Mouse (Mus musculus): ENCODE results near the gene Gm14781. TPM values are rescaled to one million over a fixed set of nuclear protein-coding genes. Genes with fewer than 3 reads are reported as not detected.
"Not testable (repeated sequence)": the region's sequence is repeated elsewhere in the genome, so short reads cannot be mapped to it uniquely, and the experiment has no call there.

Gm14781 gene
- not detected for total RNA-seq (2021)
- long read RNA-seq, experiment 1, result 0 reads
- long read RNA-seq, experiment 2, result 0 reads

DNA sequence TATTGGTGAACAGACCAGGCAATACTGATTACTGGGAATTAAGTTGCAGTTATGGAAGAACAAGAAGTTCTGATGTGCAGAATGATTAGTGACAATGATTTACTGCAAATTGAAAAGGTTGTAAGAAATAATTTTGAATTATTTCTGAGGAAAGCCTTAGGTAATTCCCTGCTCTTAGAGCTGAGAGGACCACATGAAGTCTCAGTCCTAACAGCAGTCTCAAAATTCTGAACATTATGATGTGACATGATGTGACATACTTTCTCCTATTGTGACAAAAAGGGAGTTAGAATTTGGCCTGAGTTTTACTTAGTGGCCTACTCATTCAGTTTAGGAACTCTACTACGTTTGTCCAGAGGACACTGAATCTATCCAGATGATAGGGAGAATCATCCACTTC is at the start of gene Gm14781:
Gene Gm14781, plus strand, starts transcription at position 301 of the 400 bp plus-strand sequence.
- intact Hi-C loops (cut with DNase I); DNase-seq (ENCODE audit: low spot score in 2 of 2): not testable (repeated sequence)

DNA sequence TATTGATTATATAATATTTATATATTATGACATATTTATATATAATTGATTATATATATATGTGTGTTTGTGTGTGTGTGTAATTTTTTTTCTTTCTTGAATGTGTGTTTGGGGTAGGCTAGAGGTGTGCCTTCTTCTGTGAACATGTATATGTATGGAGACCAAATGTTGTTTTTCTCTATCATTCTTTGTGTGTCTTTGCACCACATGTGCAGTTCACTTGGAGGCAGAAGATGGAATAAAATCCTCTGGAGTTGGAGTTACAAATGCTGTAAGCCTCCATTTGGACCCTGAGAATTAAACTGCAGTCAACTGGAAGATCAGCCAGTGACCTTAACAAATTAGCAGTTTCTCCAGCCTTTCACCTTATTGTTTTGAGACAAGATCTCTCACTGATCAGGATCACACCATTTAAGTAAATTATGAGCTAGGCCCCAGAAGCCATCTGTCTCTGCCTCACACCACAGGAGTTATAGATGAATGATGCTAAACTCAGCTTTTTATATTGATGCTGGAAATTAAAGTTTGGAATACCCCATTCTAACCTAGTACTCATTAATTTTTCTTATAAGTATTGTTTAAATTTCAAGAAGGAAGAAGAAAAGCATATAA is 23.1 kb downstream of the Gm14781 start:
- DNase-seq (ENCODE audit: low spot score in 2 of 2); intact Hi-C loops (cut with DNase I): not testable (repeated sequence)

Other genes with a start within 250 kb of the Gm14781 start
- gene Gm5072, start 239.7 kb upstream of the Gm14781 start, total RNA-seq (2021), result not detected
- not detected for gene Gm8914, start 152.1 kb upstream of the Gm14781 start, total RNA-seq (2021)
- gene 1700084M14Rik, start 56.3 kb upstream of the Gm14781 start, total RNA-seq (2021), result not detected
- gene Mageb5, start 150.8 kb downstream of the Gm14781 start, total RNA-seq (2021), result not detected

All from left cerebral cortex, postnatal 14 days (tissue).